Mouse (Mus musculus) liver, embryonic 14.5 days (tissue): ENCODE data around the gene Bicd2.

Experiments
- CTCF ChIP-seq: IDR thresholded peaks from 2 replicates; pipeline ENCODE4 v1.5.1; 2016; ENCODE audit warnings: antibody characterized with exemption, low read depth, control low read depth
- EP300 ChIP-seq: IDR thresholded peaks from 2 replicates; pipeline ENCODE4 v1.6.1; 2016; ENCODE audit warnings: antibody characterized with exemption, low read depth

GRCm38 (mm10) chr13:49320514-49320913 is 20.9 kb upstream of the Bicd2 start:
- TF ChIP-seq CTCF (no peak), EP300 (no peak)
